Mouse (Mus musculus) ovary, postnatal 36 days (tissue): ENCODE results near the gene Meaf6.

Experiments used
- DNase-seq: peaks from one replicate; pipeline ENCODE4 v3.0.0; 2022; ENCODE audit warnings: low spot score, mixed read lengths

Meaf6 gene

GRCm38 (mm10) chr4:125116090-125116861 lies 31.3 kb downstream of the Meaf6 start:
- DNase-seq, result peak; percentile 64

GRCm38 (mm10) chr4:125116929-125117328 lies 32.0 kb downstream of the Meaf6 start:
- no peak for DNase-seq

- no peak for DNase-seq
These were observed 33.0 kb downstream of the Meaf6 start for GRCm38 (mm10) chr4:125117902-125118320.

GRCm38 (mm10) chr4:125119070-125119469 lies 34.1 kb downstream of the Meaf6 start:
- DNase-seq, result no peak

DNA sequence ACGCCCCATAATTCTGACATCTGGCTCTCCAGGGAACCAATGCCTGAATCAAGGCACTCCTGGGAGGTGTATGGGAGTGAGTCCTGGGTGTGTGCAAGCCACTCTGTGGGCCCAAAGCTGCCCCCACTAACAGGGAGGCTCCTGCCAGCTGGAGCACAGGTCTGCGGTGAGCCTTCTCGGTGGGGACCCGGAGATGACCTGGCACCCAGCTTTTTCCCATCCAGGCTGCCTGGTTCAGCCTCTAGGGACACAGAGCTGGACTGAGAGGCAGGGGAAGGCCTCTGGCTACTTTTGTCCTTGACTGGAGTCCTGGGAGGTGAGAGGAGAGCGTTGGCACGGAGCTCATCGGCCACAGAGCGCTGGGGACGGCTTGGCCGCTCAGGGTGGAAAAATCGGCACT lies 34.8 kb downstream of the Meaf6 start:
- DNase-seq, result no peak

DNA sequence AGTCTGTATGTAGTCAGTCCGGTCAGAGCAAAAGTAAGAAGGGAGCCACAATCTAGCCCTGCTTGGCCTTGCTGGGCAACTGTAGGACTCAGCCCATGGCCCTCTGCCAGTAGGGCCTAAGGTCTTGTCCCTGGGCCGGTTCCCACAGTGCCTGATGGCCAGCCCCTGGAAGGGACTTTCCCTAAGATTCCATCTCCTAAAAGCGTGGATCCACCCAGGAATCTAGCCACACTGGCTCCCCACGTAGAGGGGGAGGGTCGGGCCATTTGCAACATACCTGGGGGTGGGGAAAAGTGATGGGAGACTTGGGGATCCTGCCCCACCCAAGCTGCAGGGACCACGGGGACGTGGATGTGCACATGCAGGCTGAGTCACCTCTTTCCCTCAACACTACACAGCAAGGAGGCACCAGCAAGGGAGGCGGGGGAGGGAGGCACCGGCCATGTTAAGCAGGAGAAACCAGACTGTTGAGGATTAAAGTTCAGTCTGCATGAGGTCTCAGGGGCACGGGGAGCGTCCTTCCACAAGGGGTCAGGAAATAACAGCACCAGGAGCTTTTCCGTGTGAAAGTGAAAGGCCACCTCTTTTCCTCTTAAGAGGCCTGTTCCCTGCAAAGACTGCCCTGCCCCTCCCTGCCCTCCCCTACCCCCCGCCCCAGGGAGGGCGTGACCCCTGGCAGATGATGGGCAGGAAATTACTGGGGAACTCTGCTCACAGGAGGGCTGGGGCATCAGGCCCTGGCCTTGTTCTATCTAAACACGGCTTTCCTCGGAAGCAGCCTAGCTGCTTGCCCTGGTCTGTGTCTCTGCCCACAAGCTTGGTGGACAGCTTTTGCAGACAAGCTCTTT lies 37.7 kb downstream of the Meaf6 start:
- peak; percentile 74 for DNase-seq

DNA sequence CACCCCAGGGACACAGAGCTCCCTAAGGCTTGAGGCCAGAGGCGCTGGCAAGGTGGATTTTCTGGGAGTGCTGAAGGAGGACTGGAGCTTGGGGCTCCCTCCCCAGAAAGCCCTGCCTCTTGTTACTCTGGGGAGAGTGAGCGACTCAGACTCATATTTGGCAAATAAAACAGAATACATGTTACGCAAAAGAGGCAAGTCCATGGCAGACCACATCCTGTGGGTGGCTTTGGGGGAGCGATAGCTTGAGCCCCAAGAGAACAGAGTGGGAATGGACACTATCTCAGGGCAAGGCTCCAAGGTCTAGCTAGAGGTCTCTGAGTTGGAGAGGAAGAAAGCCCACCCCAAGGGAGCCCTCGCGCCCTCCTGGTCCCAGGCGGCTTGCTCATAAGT lies 38.3 kb downstream of the Meaf6 start:
- DNase-seq, result no peak

DNA sequence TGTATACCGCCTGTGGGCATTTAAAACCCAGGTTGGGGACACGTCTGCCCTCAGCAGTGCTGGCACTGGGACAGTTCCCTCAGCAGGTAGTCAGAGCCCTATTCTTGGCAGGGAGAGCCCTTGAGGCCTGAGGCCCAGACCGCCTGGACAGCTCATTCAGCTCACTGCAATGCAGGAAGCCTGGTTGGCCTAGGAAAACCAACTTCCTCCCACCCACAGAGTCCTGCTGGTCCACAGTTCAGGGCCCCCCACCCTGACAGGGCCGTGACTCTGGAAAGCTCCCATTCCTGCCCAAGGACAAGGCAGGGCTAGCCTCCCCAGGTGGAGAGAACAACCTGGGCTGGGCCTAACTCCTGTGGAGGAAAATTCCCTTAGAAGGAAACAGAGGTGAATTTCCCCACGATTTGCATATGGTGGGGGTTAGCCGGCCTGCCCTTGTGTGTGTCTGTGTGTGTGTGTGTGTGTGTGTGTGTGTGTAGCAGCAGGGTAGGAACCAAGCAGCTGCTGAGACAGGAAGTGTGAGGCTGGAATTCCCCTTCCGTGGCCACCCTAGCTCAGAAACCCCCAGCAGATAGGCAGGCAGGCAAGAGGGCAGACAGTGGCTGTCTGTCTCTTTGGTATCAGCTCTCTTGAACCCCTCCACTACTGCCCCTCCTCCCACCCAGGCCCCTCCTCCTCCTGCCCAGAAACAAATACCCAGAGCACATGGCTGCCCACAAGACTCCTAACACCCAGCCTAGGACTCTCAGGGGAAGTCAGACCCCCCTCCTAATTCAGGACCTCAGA lies 39.7 kb downstream of the Meaf6 start:
- DNase-seq, result no peak

DNA sequence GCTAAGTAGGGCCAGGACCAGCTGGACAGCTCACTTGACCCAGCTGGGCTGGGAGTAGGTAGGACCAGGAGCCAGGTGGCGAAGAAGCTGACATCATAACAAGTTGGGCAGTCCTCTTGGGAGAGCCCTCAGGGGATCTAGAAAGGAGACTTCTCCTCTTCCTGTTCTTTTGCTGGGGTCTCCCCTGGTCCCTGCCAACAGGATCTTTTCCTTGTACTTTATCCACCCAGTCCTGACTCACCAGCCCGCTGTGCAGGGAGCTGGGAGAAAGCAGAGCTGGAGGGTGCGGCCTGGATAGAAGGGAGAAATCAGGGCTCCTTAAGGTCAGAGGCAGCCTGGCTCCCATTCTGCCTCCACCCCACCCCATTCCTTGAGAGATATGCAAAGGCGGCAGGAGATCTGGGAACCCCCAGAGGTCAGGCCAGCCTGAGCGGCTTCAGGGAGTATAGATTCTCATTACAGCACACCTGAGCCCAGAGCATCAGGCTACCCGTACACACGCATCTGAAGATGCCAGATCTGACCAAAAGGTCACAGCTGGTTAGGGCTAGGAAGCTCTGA lies 40.5 kb downstream of the Meaf6 start:
- DNase-seq, result no peak

- no peak for DNase-seq
These were observed 41.3 kb downstream of the Meaf6 start for GRCm38 (mm10) chr4:125126186-125126585.

GRCm38 (mm10) chr4:125126761-125127160 lies 41.8 kb downstream of the Meaf6 start:
- no peak for DNase-seq

DNA sequence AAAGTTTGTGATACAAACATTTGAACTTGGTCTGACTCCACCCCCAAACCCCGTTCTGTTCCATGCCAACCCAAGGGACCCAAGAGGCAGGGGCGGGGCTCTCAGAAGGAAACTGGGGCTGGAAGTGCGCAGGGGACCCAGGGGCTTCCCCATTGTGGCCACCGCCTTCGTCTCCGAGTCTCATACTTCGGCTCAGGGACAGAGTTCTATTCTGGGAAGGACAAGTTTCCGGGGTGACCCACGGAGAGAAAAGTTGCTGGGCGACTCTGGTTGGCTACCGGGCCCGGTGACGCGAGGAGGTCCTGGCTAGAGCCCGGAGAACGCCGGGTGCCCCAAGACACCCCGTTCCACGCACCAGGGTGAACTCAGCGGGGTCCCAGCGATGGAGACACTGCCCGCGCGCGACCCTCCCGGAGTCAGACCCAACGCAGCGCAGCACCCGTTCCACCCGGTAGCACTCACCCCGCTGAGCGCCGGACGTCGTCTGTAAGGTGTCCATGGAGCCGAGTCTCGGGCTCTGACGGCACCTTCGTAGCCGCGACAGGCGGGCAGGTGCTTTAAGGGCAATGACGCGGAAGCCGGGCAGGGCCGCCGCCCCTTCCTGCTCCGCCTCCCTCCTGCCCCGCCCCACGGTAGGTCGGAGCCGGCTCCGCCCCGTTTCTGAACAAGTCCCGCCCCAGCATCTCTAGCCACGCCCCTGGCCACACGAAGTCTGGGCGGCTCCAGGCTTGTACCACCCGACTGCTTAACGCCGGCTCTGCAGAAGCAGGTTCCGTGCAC lies 42.6 kb downstream of the Meaf6 start, which contains the start of gene Zc3h12a:
TSS of gene Zc3h12a (minus strand) at position 536 of the 780 bp plus-strand sequence.
- DNase-seq, result peak; percentile 90

DNA sequence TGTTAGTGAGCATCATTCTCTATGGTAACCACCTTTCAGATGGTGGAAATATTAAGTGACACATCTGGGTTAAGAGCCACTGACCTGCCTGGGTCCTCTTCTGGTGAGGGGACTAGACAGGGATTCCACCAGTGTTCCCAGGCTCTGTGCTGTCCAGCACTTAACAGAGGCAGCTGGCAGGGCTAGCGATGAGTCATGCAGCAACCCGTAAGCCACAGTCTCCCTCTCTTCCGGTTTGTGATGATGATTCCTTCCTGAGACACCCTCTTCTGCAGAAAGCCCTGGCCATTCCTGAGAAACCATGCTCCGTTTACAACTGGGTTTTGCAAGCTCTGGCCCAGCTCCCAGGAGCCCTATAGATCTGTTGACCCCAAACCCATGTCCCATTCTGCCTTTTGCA lies 46.6 kb downstream of the Meaf6 start:
- no peak for DNase-seq

GRCm38 (mm10) chr4:125132394-125132793 lies 47.5 kb downstream of the Meaf6 start:
- no peak for DNase-seq

DNA sequence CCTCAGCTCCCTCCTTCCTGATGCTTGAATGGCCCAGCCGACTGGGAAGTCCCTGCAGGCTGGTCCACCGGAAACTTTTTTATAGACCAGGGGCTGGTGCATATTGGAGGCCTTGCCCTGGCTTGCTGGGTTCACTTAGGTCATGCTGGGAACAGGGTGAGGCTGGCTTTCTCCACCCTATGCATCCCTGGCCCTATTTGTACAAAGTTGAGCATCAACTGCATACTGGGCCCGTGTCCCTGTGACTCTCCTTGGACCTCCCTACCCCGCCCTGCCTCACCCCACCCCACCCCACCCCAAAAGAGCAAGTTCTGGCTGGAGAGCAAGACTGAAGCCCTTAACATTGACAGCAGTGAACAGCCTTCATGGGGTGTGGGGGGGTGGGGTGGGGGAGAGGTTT lies 49.3 kb downstream of the Meaf6 start:
- no peak for DNase-seq

DNA sequence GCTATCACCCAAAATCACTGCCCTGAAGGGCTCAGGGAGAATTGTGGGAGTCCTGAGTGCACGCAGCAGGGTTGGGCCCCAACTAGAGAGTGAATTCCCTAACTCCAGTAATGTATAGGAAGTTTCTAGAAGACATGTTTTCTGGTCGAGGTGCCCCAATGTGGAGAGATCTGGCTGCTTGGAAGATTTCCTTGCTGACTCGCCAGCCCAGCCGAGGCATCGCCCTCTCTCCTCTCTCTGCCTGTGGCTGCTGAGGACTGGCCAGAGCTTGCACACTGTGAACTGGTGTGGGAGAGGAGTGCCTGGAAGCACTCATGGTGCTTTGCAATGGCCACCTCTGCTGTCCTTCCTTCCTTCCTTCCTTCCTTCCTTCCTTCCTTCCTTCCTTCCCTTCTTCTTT lies 49.7 kb downstream of the Meaf6 start:
- no peak for DNase-seq

GRCm38 (mm10) chr4:125135076-125135855 lies 50.3 kb downstream of the Meaf6 start:
- no peak for DNase-seq

DNA sequence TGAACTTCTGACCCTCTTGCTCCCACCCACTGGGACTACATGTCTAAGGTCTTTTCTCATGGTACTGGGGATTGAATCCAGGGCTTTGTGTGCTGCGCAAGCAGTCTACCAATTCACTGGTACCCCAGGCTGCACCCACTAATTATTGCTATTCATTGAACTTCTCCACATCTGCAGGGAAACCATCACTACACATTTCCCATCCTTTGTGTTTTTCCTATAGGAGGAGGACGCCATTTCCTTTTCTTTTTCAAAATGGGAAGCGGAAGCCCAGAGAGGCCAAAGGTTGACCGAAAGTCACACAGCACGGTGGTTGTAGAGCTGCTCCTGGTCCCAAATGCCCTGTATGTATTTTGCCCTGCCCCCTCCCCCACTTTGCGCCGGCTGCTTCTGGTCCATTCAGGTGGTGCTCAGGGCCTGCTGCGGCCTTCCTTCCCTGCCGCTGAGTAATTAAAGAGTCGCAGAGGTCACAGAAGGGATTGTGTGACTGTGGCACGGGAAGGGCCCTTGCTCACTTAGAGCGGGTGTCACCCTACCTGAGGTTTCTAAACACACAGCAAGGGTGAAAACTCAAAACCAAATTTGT lies 51.5 kb downstream of the Meaf6 start:
- DNase-seq, result no peak

DNA sequence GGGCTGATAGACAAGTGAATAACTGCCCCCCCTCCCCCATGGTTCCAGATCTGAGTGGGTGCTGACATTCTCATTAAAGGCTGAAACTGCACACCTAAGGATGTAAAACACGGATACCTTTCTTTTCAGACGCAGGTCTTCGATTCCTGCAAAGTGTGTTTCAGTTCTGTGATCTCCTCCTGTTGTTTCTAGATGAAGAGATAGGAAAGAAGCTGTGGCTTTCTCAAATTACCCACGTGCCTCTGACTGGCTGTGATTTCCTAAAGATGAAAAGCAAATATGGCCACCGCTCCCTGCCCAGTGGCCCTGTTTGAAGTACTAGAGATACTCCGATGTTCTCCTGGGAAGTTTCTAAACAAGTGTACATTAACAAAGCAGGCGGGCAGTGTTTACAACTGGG lies 53.4 kb downstream of the Meaf6 start:
- DNase-seq, result no peak

DNA sequence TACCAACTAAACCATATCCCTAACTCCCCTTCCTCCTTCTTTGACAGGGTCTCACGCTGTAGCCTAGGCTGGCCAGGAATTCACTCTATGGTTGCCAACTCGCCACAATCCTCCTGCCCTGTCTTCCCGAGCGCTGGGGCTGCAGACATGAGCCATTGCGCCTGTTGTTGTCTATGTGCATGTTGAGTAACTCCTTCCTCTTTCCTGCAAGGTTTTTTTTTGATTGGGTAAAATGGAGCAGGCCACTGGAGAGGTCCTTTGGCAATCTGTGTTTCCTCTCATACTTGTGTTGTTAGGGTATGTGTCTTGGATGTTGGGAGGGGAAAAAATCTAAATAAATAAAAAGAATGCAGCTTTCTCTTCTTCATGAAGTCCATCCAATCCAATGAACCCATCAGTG lies 59.3 kb downstream of the Meaf6 start:
- DNase-seq, result no peak
